Mouse (Mus musculus): Measurements from ENCODE around the gene 1700020D05Rik. TPM values are rescaled to one million over a fixed set of nuclear protein-coding genes. Genes with fewer than 3 reads are reported as not detected.

The 1700020D05Rik gene
- polyA plus RNA-seq, 1 experiment from 2014 or later = not detected

- peak overlapping the region; percentile 65 for H3K4me3 ChIP-seq (ENCODE audit: low read length)
- H3K27ac ChIP-seq (ENCODE audit: low read length) = peak overlapping the region; percentile 99
- peak overlapping the region; percentile 71 for H3K9ac ChIP-seq (ENCODE audit: low read depth, low read length)
- peak overlapping the region; percentile 93 for H3K4me2 ChIP-seq (ENCODE audit: low read depth, low read length)
- H3K36me3 ChIP-seq (ENCODE audit: control insufficient read depth, insufficient read depth, low read length) = peaks cover 12% of the 10 kb centered on the region; the same call in 1 of the 2 replicates
- peaks cover 29% of the 10 kb centered on the region for H3K4me1 ChIP-seq (ENCODE audit: control insufficient read depth, insufficient read depth, low read length)
- no peaks in the 10 kb centered on the region for H3K27me3 ChIP-seq (replicated peaks; ENCODE audit: control insufficient read depth, insufficient read depth, low read length)
- no peaks in the 10 kb centered on the region for H3K9me3 ChIP-seq (ENCODE audit: control insufficient read depth, low read length)
- under 1% methylated on average over 26 of the region's 26 CpGs for WGBS
- ATAC-seq = peak; percentile 85
These were observed 14.6 kb downstream of the 1700020D05Rik start for GRCm38 (mm10) chr19:5488878-5489571.

- peak within 1 kb of the TSS; percentile 65 for H3K4me3 ChIP-seq (ENCODE audit: low read length)
- peak; percentile 73 for ATAC-seq
- H3K9me3 ChIP-seq (ENCODE audit: control insufficient read depth, low read length) = no peaks in the 10 kb centered on the region
- H3K4me1 ChIP-seq (ENCODE audit: control insufficient read depth, insufficient read depth, low read length) = peaks cover 27% of the 10 kb centered on the region
- no peaks in the 10 kb centered on the region for H3K27me3 ChIP-seq (replicated peaks; ENCODE audit: control insufficient read depth, insufficient read depth, low read length)
- under 1% methylated on average over 39 of the region's 39 CpGs for WGBS
- H3K9ac ChIP-seq (ENCODE audit: low read depth, low read length) = peak within 1 kb of the TSS; percentile 71
- H3K4me2 ChIP-seq (ENCODE audit: low read depth, low read length) = peak within 1 kb of the TSS; percentile 93
- peaks cover 8% of the 10 kb centered on the region for H3K36me3 ChIP-seq (ENCODE audit: control insufficient read depth, insufficient read depth, low read length)
- peak within 1 kb of the TSS; percentile 99 for H3K27ac ChIP-seq (ENCODE audit: low read length)
These were observed 15.6 kb downstream of the 1700020D05Rik start, which contains the start of gene Mus81 for GRCm38 (mm10) chr19:5487768-5488550. TSS of gene Mus81 (minus strand) at chr19:5488402.

- Histone ChIP-seq H3K4me1 (ENCODE audit: control insufficient read depth, insufficient read depth, low read length) (peaks cover 19% of the 10 kb centered on the region), H3K36me3 (ENCODE audit: control insufficient read depth, insufficient read depth, low read length) (peaks cover 7% of the 10 kb centered on the region), H3K27me3 (replicated peaks; ENCODE audit: control insufficient read depth, insufficient read depth, low read length) (no peaks in the 10 kb centered on the region), H3K4me3 (ENCODE audit: low read length) (peak overlapping the region; percentile 65; the same call in 1 of the 2 replicates), H3K9me3 (ENCODE audit: control insufficient read depth, low read length) (no peaks in the 10 kb centered on the region), H3K9ac (ENCODE audit: low read depth, low read length) (no peak overlapping the region), H3K27ac (ENCODE audit: low read length) (peak overlapping the region; percentile 99; the same call in 1 of the 2 replicates), H3K4me2 (ENCODE audit: low read depth, low read length) (0 out of 2 replicates have a peak overlapping the region, but pooled peaks have one; percentile 93)
- 84% methylated on average over 4 of the region's 4 CpGs for WGBS
- no peak for ATAC-seq
These were observed 16.8 kb downstream of the 1700020D05Rik start for GRCm38 (mm10) chr19:5486771-5487170.

GRCm38 (mm10) chr19:5486286-5486685 is 17.3 kb downstream of the 1700020D05Rik start:
- Histone ChIP-seq H3K9me3 (ENCODE audit: control insufficient read depth, low read length) (no peaks in the 10 kb centered on the region), H3K4me1 (ENCODE audit: control insufficient read depth, insufficient read depth, low read length) (peaks cover 18% of the 10 kb centered on the region), H3K4me2 (ENCODE audit: low read depth, low read length) (no peak overlapping the region), H3K4me3 (ENCODE audit: low read length) (no peak overlapping the region), H3K27ac (ENCODE audit: low read length) (no peak overlapping the region), H3K36me3 (ENCODE audit: control insufficient read depth, insufficient read depth, low read length) (peaks cover 7% of the 10 kb centered on the region), H3K27me3 (replicated peaks; ENCODE audit: control insufficient read depth, insufficient read depth, low read length) (no peaks in the 10 kb centered on the region), H3K9ac (ENCODE audit: low read depth, low read length) (no peak overlapping the region)
- WGBS = 83% methylated on average over 8 of the region's 8 CpGs
- ATAC-seq = no peak

- Histone ChIP-seq H3K4me3 (ENCODE audit: low read length) (no peak overlapping the region), H3K4me2 (ENCODE audit: low read depth, low read length) (no peak overlapping the region), H3K4me1 (ENCODE audit: control insufficient read depth, insufficient read depth, low read length) (peaks cover 18% of the 10 kb centered on the region), H3K9ac (ENCODE audit: low read depth, low read length) (no peak overlapping the region), H3K27me3 (replicated peaks; ENCODE audit: control insufficient read depth, insufficient read depth, low read length) (no peaks in the 10 kb centered on the region), H3K9me3 (ENCODE audit: control insufficient read depth, low read length) (no peaks in the 10 kb centered on the region), H3K36me3 (ENCODE audit: control insufficient read depth, insufficient read depth, low read length) (peaks cover 7% of the 10 kb centered on the region), H3K27ac (ENCODE audit: low read length) (no peak overlapping the region)
- WGBS = 90% methylated on average over 7 of the region's 7 CpGs
- no peak for ATAC-seq
These were observed 17.8 kb downstream of the 1700020D05Rik start for GRCm38 (mm10) chr19:5485821-5486220.

- Histone ChIP-seq H3K4me3 (ENCODE audit: low read length) (no peak overlapping the region), H3K9me3 (ENCODE audit: control insufficient read depth, low read length) (no peaks in the 10 kb centered on the region), H3K27me3 (replicated peaks; ENCODE audit: control insufficient read depth, insufficient read depth, low read length) (no peaks in the 10 kb centered on the region), H3K27ac (ENCODE audit: low read length) (no peak overlapping the region), H3K36me3 (ENCODE audit: control insufficient read depth, insufficient read depth, low read length) (peaks cover 7% of the 10 kb centered on the region), H3K9ac (ENCODE audit: low read depth, low read length) (no peak overlapping the region), H3K4me2 (ENCODE audit: low read depth, low read length) (no peak overlapping the region), H3K4me1 (ENCODE audit: control insufficient read depth, insufficient read depth, low read length) (peaks cover 18% of the 10 kb centered on the region)
- ATAC-seq = no peak
- WGBS = 87% methylated on average over 8 of the region's 8 CpGs
These were observed 18.2 kb downstream of the 1700020D05Rik start for GRCm38 (mm10) chr19:5485371-5485770.

- no peak overlapping the region for H3K4me3 ChIP-seq (ENCODE audit: low read length)
- 94% methylated on average over 5 of the region's 5 CpGs for WGBS
- H3K27ac ChIP-seq (ENCODE audit: low read length) = no peak overlapping the region
- H3K27me3 ChIP-seq (replicated peaks; ENCODE audit: control insufficient read depth, insufficient read depth, low read length) = no peaks in the 10 kb centered on the region
- no peak overlapping the region for H3K9ac ChIP-seq (ENCODE audit: low read depth, low read length)
- peaks cover 7% of the 10 kb centered on the region for H3K36me3 ChIP-seq (ENCODE audit: control insufficient read depth, insufficient read depth, low read length)
- no peaks in the 10 kb centered on the region for H3K9me3 ChIP-seq (ENCODE audit: control insufficient read depth, low read length)
- no peak overlapping the region for H3K4me2 ChIP-seq (ENCODE audit: low read depth, low read length)
- ATAC-seq = no peak
- H3K4me1 ChIP-seq (ENCODE audit: control insufficient read depth, insufficient read depth, low read length) = peaks cover 14% of the 10 kb centered on the region; the same call in 1 of the 2 replicates
These were observed 19.1 kb downstream of the 1700020D05Rik start for GRCm38 (mm10) chr19:5484496-5484895.

GRCm38 (mm10) chr19:5483386-5484359 is 19.9 kb downstream of the 1700020D05Rik start:
- Histone ChIP-seq H3K27me3 (replicated peaks; ENCODE audit: control insufficient read depth, insufficient read depth, low read length) (no peaks in the 10 kb centered on the region), H3K4me2 (ENCODE audit: low read depth, low read length) (no peak overlapping the region), H3K36me3 (ENCODE audit: control insufficient read depth, insufficient read depth, low read length) (peaks cover 7% of the 10 kb centered on the region), H3K9me3 (ENCODE audit: control insufficient read depth, low read length) (no peaks in the 10 kb centered on the region), H3K4me3 (ENCODE audit: low read length) (no peak overlapping the region), H3K27ac (ENCODE audit: low read length) (no peak overlapping the region), H3K4me1 (ENCODE audit: control insufficient read depth, insufficient read depth, low read length) (peaks cover 14% of the 10 kb centered on the region; the same call in 1 of the 2 replicates), H3K9ac (ENCODE audit: low read depth, low read length) (no peak overlapping the region)
- ATAC-seq = no peak
- 90% methylated on average over 19 of the region's 19 CpGs for WGBS
